Mouse (Mus musculus) midbrain, embryonic 12.5 days (tissue): ENCODE measurements around the gene Plch2. TPM values are rescaled to one million over a fixed set of nuclear protein-coding genes. Genes with fewer than 3 reads are reported as not detected.

Experiments used
- ATAC-seq: fragments of 200-750 bp; cut with Nextera tagmentation; 2 replicates; pipeline ENCODE4 v1.8.0; 2017; ENCODE audit warnings: low read depth, moderate TSS enrichment, moderate library complexity; ENCODE audit not compliant: low FRiP score
- H3K27ac ChIP-seq: fragments of 300-500 bp; sonication (generic); replicated peaks from 2 replicates; pipeline ENCODE4 v1.5.1; 2016; ENCODE audit warnings: mild to moderate bottlenecking
- H3K27me3 ChIP-seq: fragments of 300-500 bp; sonication (generic); 2 replicates; pipeline ENCODE4 v1.6.1; 2016; ENCODE audit warnings: mild to moderate bottlenecking
- H3K36me3 ChIP-seq: fragments of 300-500 bp; sonication (generic); 2 replicates; pipeline ENCODE4 v1.6.1; 2016
- H3K4me1 ChIP-seq: fragments of 300-500 bp; sonication (generic); 2 replicates; pipeline ENCODE4 v1.6.1; 2016
- H3K4me2 ChIP-seq: fragments of 300-500 bp; sonication (generic); replicated peaks from 2 replicates; pipeline ENCODE4 v1.6.1; 2016; ENCODE audit warnings: mild to moderate bottlenecking, moderate library complexity
- H3K4me3 ChIP-seq: fragments of 300-500 bp; sonication (generic); 2 replicates; pipeline ENCODE4 v1.5.1; 2016; ENCODE audit warnings: mild to moderate bottlenecking
- H3K9ac ChIP-seq: fragments of 300-500 bp; sonication (generic); replicated peaks from 2 replicates; pipeline ENCODE4 v1.6.1; 2016; ENCODE audit warnings: mild to moderate bottlenecking, moderate library complexity
- H3K9me3 ChIP-seq: fragments of 300-500 bp; sonication (generic); 2 replicates; pipeline ENCODE4 v1.6.1; 2016; ENCODE audit warnings: mild to moderate bottlenecking
- WGBS: fragments of 180-500 bp; shearing (Covaris S2); methylation state at CpG from one replicate; pipeline ENCODE4 v1.1.7; 2016; 5-methylcytosine and 5-hydroxymethylcytosine counted together
- polyA plus RNA-seq: library from polyadenylated mRNA; unstranded; fragments of >200 nt; fragmentation: Nextera tagmentation; extraction: Ambion mirVana; gene quantifications from 2 replicates; pipeline ENCODE4 v1.2.1, GENCODE M21; 2016

The Plch2 gene
- polyA plus RNA-seq, 1 experiment from 2014 or later, result 3.6 TPM

GRCm38 (mm10) chr4:154961226-154961738 is 95.3 kb downstream of the Plch2 start:
- peaks cover 9% of the 10 kb centered on the region; the same call in 1 of the 2 replicates for H3K36me3 ChIP-seq
- H3K4me1 ChIP-seq, result peaks cover 79% of the 10 kb centered on the region
- ATAC-seq, result no peak
- H3K4me3 ChIP-seq, result peak overlapping the region; percentile 67
- no peaks in the 10 kb centered on the region for H3K9me3 ChIP-seq
- H3K4me2 ChIP-seq, result peak overlapping the region; percentile 66
- H3K27ac ChIP-seq, result peak overlapping the region; percentile 99
- under 1% methylated on average over 47 of the region's 47 CpGs for WGBS
- H3K9ac ChIP-seq, result peak overlapping the region; percentile 91
- H3K27me3 ChIP-seq, result peaks cover 34% of the 10 kb centered on the region

- H3K9ac ChIP-seq, result peak within 1 kb of the TSS; percentile 91
- ATAC-seq, result peak; percentile 73
- H3K4me2 ChIP-seq, result peak within 1 kb of the TSS; percentile 66
- under 1% methylated on average over 64 of the region's 65 CpGs for WGBS
- H3K27ac ChIP-seq, result peak within 1 kb of the TSS; percentile 99
- H3K4me3 ChIP-seq, result peak within 1 kb of the TSS; percentile 67
- peaks cover 39% of the 10 kb centered on the region for H3K27me3 ChIP-seq
- H3K9me3 ChIP-seq, result no peaks in the 10 kb centered on the region
- peaks cover 9% of the 10 kb centered on the region; the same call in 1 of the 2 replicates for H3K36me3 ChIP-seq
- peaks cover 77% of the 10 kb centered on the region for H3K4me1 ChIP-seq
Observed at GRCm38 (mm10) chr4:154960690-154961225, 95.8 kb downstream of the Plch2 start, which contains the start of gene Hes5. Gene Hes5, plus strand, starts transcription at chr4:154960923.

GRCm38 (mm10) chr4:154960021-154960689 is 96.4 kb downstream of the Plch2 start:
- Histone ChIP-seq H3K27ac (peak overlapping the region; percentile 99), H3K27me3 (peaks cover 44% of the 10 kb centered on the region), H3K4me1 (peaks cover 72% of the 10 kb centered on the region), H3K36me3 (peaks cover 9% of the 10 kb centered on the region; the same call in 1 of the 2 replicates), H3K9me3 (no peaks in the 10 kb centered on the region), H3K9ac (peak overlapping the region; percentile 91; the same call in 1 of the 2 replicates), H3K4me3 (peak overlapping the region; percentile 67), H3K4me2 (peak overlapping the region; percentile 66)
- peak; percentile 69 for ATAC-seq
- 8% methylated on average over 18 of the region's 20 CpGs for WGBS

GRCm38 (mm10) chr4:154958621-154959020 is 98.0 kb downstream of the Plch2 start:
- H3K4me3 ChIP-seq, result no peak overlapping the region
- ATAC-seq, result peak; percentile 8
- H3K9ac ChIP-seq, result no peak overlapping the region
- peaks cover 59% of the 10 kb centered on the region for H3K27me3 ChIP-seq
- 6% methylated on average over 8 of the region's 8 CpGs for WGBS
- peaks cover 79% of the 10 kb centered on the region for H3K4me1 ChIP-seq
- peak overlapping the region; percentile 99 for H3K27ac ChIP-seq
- peaks cover 9% of the 10 kb centered on the region; the same call in 1 of the 2 replicates for H3K36me3 ChIP-seq
- peak overlapping the region; percentile 66 for H3K4me2 ChIP-seq
- H3K9me3 ChIP-seq, result no peaks in the 10 kb centered on the region

GRCm38 (mm10) chr4:154958171-154958570 is 98.4 kb downstream of the Plch2 start:
- Histone ChIP-seq H3K4me3 (peak overlapping the region; percentile 28), H3K36me3 (peaks cover 9% of the 10 kb centered on the region; the same call in 1 of the 2 replicates), H3K4me2 (peak overlapping the region; percentile 66), H3K27ac (peak overlapping the region; percentile 99), H3K9ac (no peak overlapping the region; the same call in 1 of the 2 replicates), H3K27me3 (peaks cover 62% of the 10 kb centered on the region), H3K9me3 (no peaks in the 10 kb centered on the region), H3K4me1 (peaks cover 79% of the 10 kb centered on the region)
- under 1% methylated on average over 15 of the region's 15 CpGs for WGBS
- peak; percentile 71 for ATAC-seq

- Histone ChIP-seq H3K4me1 (peaks cover 79% of the 10 kb centered on the region), H3K9ac (no peak overlapping the region; the same call in 1 of the 2 replicates), H3K4me3 (no peak overlapping the region), H3K4me2 (peak overlapping the region; percentile 66), H3K27me3 (peaks cover 67% of the 10 kb centered on the region), H3K27ac (peak overlapping the region; percentile 99), H3K9me3 (no peaks in the 10 kb centered on the region), H3K36me3 (peaks cover 9% of the 10 kb centered on the region; the same call in 1 of the 2 replicates)
- no peak for ATAC-seq
- 24% methylated on average over 13 of the region's 13 CpGs for WGBS
Observed at GRCm38 (mm10) chr4:154957289-154957993, 99.1 kb downstream of the Plch2 start.

- Histone ChIP-seq H3K36me3 (peaks cover 4% of the 10 kb centered on the region; the same call in 1 of the 2 replicates), H3K27ac (peak overlapping the region; percentile 99), H3K9ac (no peak overlapping the region), H3K4me1 (peaks cover 79% of the 10 kb centered on the region), H3K9me3 (no peaks in the 10 kb centered on the region), H3K27me3 (peaks cover 66% of the 10 kb centered on the region), H3K4me2 (no peak overlapping the region), H3K4me3 (no peak overlapping the region)
- no peak for ATAC-seq
- 21% methylated on average over 9 of the region's 9 CpGs for WGBS
Observed at GRCm38 (mm10) chr4:154956604-154957003, 100.0 kb downstream of the Plch2 start.

GRCm38 (mm10) chr4:154952461-154953241 is 103.9 kb downstream of the Plch2 start:
- Histone ChIP-seq H3K36me3 (no peaks in the 10 kb centered on the region), H3K9me3 (no peaks in the 10 kb centered on the region), H3K4me3 (peak overlapping the region; percentile 7; the same call in 1 of the 2 replicates), H3K4me1 (peaks cover 83% of the 10 kb centered on the region), H3K4me2 (peak overlapping the region; percentile 41), H3K9ac (no peak overlapping the region), H3K27ac (peak overlapping the region; percentile 77), H3K27me3 (peaks cover 51% of the 10 kb centered on the region)
- ATAC-seq, result peak; percentile 79
- WGBS, result under 1% methylated on average over 26 of the region's 26 CpGs

- H3K9ac ChIP-seq, result no peak overlapping the region
- no peaks in the 10 kb centered on the region for H3K36me3 ChIP-seq
- H3K9me3 ChIP-seq, result no peaks in the 10 kb centered on the region
- peaks cover 29% of the 10 kb centered on the region for H3K27me3 ChIP-seq
- H3K4me3 ChIP-seq, result peak overlapping the region; percentile 14; the same call in 1 of the 2 replicates
- peaks cover 89% of the 10 kb centered on the region for H3K4me1 ChIP-seq
- WGBS, result 2% methylated on average over 16 of the region's 16 CpGs
- ATAC-seq, result peak; percentile 31
- H3K4me2 ChIP-seq, result peak overlapping the region; percentile 44
- H3K27ac ChIP-seq, result peak overlapping the region; percentile 94
Observed at GRCm38 (mm10) chr4:154949589-154949982, 107.0 kb downstream of the Plch2 start.

GRCm38 (mm10) chr4:154948940-154949588 is 107.5 kb downstream of the Plch2 start:
- Histone ChIP-seq H3K4me3 (peak overlapping the region; percentile 19), H3K4me1 (peaks cover 87% of the 10 kb centered on the region), H3K27me3 (peaks cover 24% of the 10 kb centered on the region), H3K9ac (no peak overlapping the region; the same call in 1 of the 2 replicates), H3K36me3 (no peaks in the 10 kb centered on the region), H3K9me3 (no peaks in the 10 kb centered on the region), H3K4me2 (peak overlapping the region; percentile 44), H3K27ac (peak overlapping the region; percentile 94)
- 0 out of 2 replicates have a peak, but pooled peaks have one; percentile 1 for ATAC-seq
- 39% methylated on average over 6 of the region's 6 CpGs for WGBS
